Mouse (Mus musculus): Measurements from ENCODE around the gene Nkiras1. TPM values are rescaled to one million over a fixed set of nuclear protein-coding genes. Genes with fewer than 3 reads are reported as not detected.

Nkiras1 gene
- total RNA-seq, 1 experiment from 2014 or later = 5.1 TPM

Other genes with a start within 250 kb of the Nkiras1 start
- 14.9 and 21.2 TPM in 2 replicates for gene Nr1d2, start 32.0 kb upstream of the Nkiras1 start, total RNA-seq (2017)
- gene Rpl15, start 255 bp downstream of the Nkiras1 start, total RNA-seq (2017) = 2,336 and 3,207 TPM in 2 replicates
- 73.3 and 90.2 TPM in 2 replicates for gene Ube2e1, start 60.7 kb downstream of the Nkiras1 start, total RNA-seq (2017)

All from common myeloid progenitor, adult 5-6 weeks (primary cell).